Comparison of ENCODE assay signal across 13 mouse cellular contexts in the genomic region with DNA sequence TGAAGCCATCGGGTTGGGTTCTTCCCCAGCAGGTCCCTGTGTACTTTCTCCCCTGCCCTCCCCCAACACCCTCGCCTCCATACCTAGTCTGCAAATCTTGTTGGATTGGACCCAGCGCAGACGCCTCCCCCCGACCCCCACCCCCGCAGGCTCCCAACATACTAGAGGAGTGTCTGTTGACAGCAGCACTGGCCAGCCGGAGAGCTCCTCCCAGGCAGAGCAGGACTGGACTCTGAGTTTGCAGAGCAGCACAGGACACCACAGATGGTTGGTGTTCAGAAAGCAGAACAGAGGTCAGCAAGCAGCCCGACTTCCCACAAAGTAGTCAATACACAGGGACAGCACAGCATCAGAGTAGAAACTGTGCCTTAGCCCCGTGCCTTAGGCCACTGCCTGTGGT. TPM values are rescaled to one million over a fixed set of nuclear protein-coding genes. Genes with fewer than 3 reads are reported as not detected.
DNase-seq lines count a peak whose midpoint lies in the region; ATAC-seq lines count a peak whose summit lies in the region.
"Had no signal": no experiment of that assay in that cellular context is flagged by ENCODE, and none has a peak within 500 bp of the region (broad histone marks: within the 10 kb centered on the region; RNA-seq: fewer than 3 reads in every experiment).

No protein-coding gene starts in this region.

- no peak for ATAC-seq in heart, embryonic 13.5 days (ENCODE audit: extremely low read depth, insufficient number of reproducible peaks, low FRiP score, low TSS enrichment)
- ATAC-seq in intestine, embryonic 15.5 days, result peak; percentile 71
- ATAC-seq in stomach, embryonic 14.5 days (ENCODE audit: insufficient number of reproducible peaks, insufficient read depth, low FRiP score, low read depth), result 0 out of 2 replicates have a peak, but pooled peaks have one; percentile 56

- 0 out of 2 replicates have a peak, but pooled peaks cover 8% of the 10 kb centered on the region for H3K4me1 ChIP-seq in heart, embryonic 13.5 days
- 0 out of 2 replicates have a peak, but pooled peaks cover 3% of the 10 kb centered on the region for H3K4me1 ChIP-seq in intestine, embryonic 15.5 days (replicated peaks)
- peaks cover 10% of the 10 kb centered on the region; the same call in 1 of the 2 replicates for H3K4me1 ChIP-seq in stomach, embryonic 14.5 days (ENCODE audit: control insufficient read depth, insufficient read depth, low read length)

- H3K27me3 ChIP-seq in heart, embryonic 13.5 days (replicated peaks), result peaks cover 95% of the 10 kb centered on the region
- H3K27me3 ChIP-seq in intestine, embryonic 15.5 days (replicated peaks), result peaks cover 8% of the 10 kb centered on the region; the same call in 1 of the 2 replicates
- H3K27me3 ChIP-seq in stomach, embryonic 14.5 days (ENCODE audit: control insufficient read depth, insufficient read depth, low read length), result no peaks in the 10 kb centered on the region

- H3K4me2 ChIP-seq in heart, embryonic 13.5 days, result peak overlapping the region; percentile 16; the same call in 1 of the 2 replicates
- H3K4me2 ChIP-seq in intestine, embryonic 15.5 days (replicated peaks), result no peak overlapping the region
- no peak overlapping the region for H3K4me2 ChIP-seq in stomach, embryonic 14.5 days (replicated peaks; ENCODE audit: low read depth, low read length)
- H3K4me2 ChIP-seq: midbrain, embryonic 12.5 days had no signal

- no peaks in the 10 kb centered on the region for H3K9me3 ChIP-seq in heart, embryonic 13.5 days
- no peaks in the 10 kb centered on the region for H3K9me3 ChIP-seq in intestine, embryonic 15.5 days
- no peaks in the 10 kb centered on the region for H3K9me3 ChIP-seq in stomach, embryonic 14.5 days (ENCODE audit: control insufficient read depth, low read depth, low read length)
- H3K9me3 ChIP-seq: midbrain, embryonic 12.5 days had no signal

- H3K27ac ChIP-seq in heart, embryonic 13.5 days (replicated peaks), result no peak overlapping the region
- H3K27ac ChIP-seq in intestine, embryonic 15.5 days, result no peak overlapping the region
- H3K27ac ChIP-seq in stomach, embryonic 14.5 days (ENCODE audit: low read length), result no peak overlapping the region
- H3K27ac ChIP-seq: midbrain, embryonic 12.5 days had no signal

- DNase-seq in heart, adult 9 months (ENCODE audit: low spot score in 2 of 2), result no peak
- peak; percentile 62 to 78 for DNase-seq in kidney, postnatal 4 days
- DNase-seq in cerebellum, postnatal 4 days (ENCODE audit: low spot score in 2 of 2), result no peak
- DNase-seq in spleen, adult 12 weeks (ENCODE audit: low spot score), result no peak
- no peak for DNase-seq in testis, postnatal 14 days (ENCODE audit: low spot score)
- DNase-seq: B cell, adult 2 months; cerebellum, postnatal 14 days; gastrocnemius, postnatal 14 days; lung, adult 18-20 months had no signal

- 15% methylated on average over 9 of the region's 9 CpGs for WGBS in heart, embryonic 13.5 days
- 13% methylated on average over 9 of the region's 9 CpGs for WGBS in intestine, embryonic 15.5 days
- WGBS in stomach, embryonic 14.5 days, result 8% methylated on average over 9 of the region's 9 CpGs

- H3K4me3 ChIP-seq in heart, embryonic 13.5 days, result no peak overlapping the region
- H3K4me3 ChIP-seq in intestine, embryonic 15.5 days (replicated peaks), result no peak overlapping the region
- no peak overlapping the region for H3K4me3 ChIP-seq in stomach, embryonic 14.5 days (ENCODE audit: low read depth, low read length)
- H3K4me3 ChIP-seq: midbrain, embryonic 12.5 days had no signal

- H3K36me3 ChIP-seq in heart, embryonic 13.5 days, result no peaks in the 10 kb centered on the region
- H3K36me3 ChIP-seq in intestine, embryonic 15.5 days, result no peaks in the 10 kb centered on the region
- no peaks in the 10 kb centered on the region for H3K36me3 ChIP-seq in stomach, embryonic 14.5 days (ENCODE audit: control insufficient read depth, insufficient read depth, low read length)
- H3K36me3 ChIP-seq: midbrain, embryonic 12.5 days had no signal

- no peak overlapping the region for H3K9ac ChIP-seq in heart, embryonic 13.5 days
- H3K9ac ChIP-seq in intestine, embryonic 15.5 days, result no peak overlapping the region
- no peak overlapping the region for H3K9ac ChIP-seq in stomach, embryonic 14.5 days (replicated peaks; ENCODE audit: low read depth, low read length)
- H3K9ac ChIP-seq: midbrain, embryonic 12.5 days had no signal

RNA-seq across cellular contexts. Expression of gene Lhx6, which starts 23.8 kb away (rescaled TPM):
- 1.0 and 1.3 TPM in 2 replicates for polyA plus RNA-seq in heart, embryonic 13.5 days (2015; fragmentation: Nextera tagmentation; extraction: Ambion mirVana)
- polyA plus RNA-seq in intestine, embryonic 15.5 days (2015; fragmentation: Nextera tagmentation; extraction: Ambion mirVana), result 1.6 and 2.0 TPM in 2 replicates
- 0.87 and 1.5 TPM in 2 replicates for polyA plus RNA-seq in stomach, embryonic 14.5 days (2014; fragmentation: Nextera tagmentation; extraction: Ambion mirVana)

RNA-seq across cellular contexts. Expression of gene Morn5, which starts 32.2 kb away (rescaled TPM):
- not detected in 2 replicates for polyA plus RNA-seq in heart, embryonic 13.5 days (2015; fragmentation: Nextera tagmentation; extraction: Ambion mirVana)
- 0.21 TPM in 1 of 2 replicates, not detected in the other for polyA plus RNA-seq in intestine, embryonic 15.5 days (2015; fragmentation: Nextera tagmentation; extraction: Ambion mirVana)
- polyA plus RNA-seq in stomach, embryonic 14.5 days (2014; fragmentation: Nextera tagmentation; extraction: Ambion mirVana), result not detected in 2 replicates

RNA-seq across cellular contexts. Expression of gene Ndufa8, which starts 32.2 kb away (rescaled TPM):
- polyA plus RNA-seq in heart, embryonic 13.5 days (2015; fragmentation: Nextera tagmentation; extraction: Ambion mirVana), result 363 and 394 TPM in 2 replicates
- 288 and 322 TPM in 2 replicates for polyA plus RNA-seq in intestine, embryonic 15.5 days (2015; fragmentation: Nextera tagmentation; extraction: Ambion mirVana)
- polyA plus RNA-seq in stomach, embryonic 14.5 days (2014; fragmentation: Nextera tagmentation; extraction: Ambion mirVana), result 220 and 238 TPM in 2 replicates

RNA-seq across cellular contexts. Expression of gene Mrrf, which starts 54.7 kb away (rescaled TPM):
- polyA plus RNA-seq in heart, embryonic 13.5 days (2015; fragmentation: Nextera tagmentation; extraction: Ambion mirVana), result 29.8 and 36.0 TPM in 2 replicates
- polyA plus RNA-seq in intestine, embryonic 15.5 days (2015; fragmentation: Nextera tagmentation; extraction: Ambion mirVana), result 35.1 and 35.9 TPM in 2 replicates
- polyA plus RNA-seq in stomach, embryonic 14.5 days (2014; fragmentation: Nextera tagmentation; extraction: Ambion mirVana), result 33.8 and 42.6 TPM in 2 replicates

RNA-seq across cellular contexts. Expression of gene Rbm18, which starts 55.1 kb away (rescaled TPM):
- polyA plus RNA-seq in heart, embryonic 13.5 days (2015; fragmentation: Nextera tagmentation; extraction: Ambion mirVana), result 52.0 and 53.9 TPM in 2 replicates
- 49.0 and 54.4 TPM in 2 replicates for polyA plus RNA-seq in intestine, embryonic 15.5 days (2015; fragmentation: Nextera tagmentation; extraction: Ambion mirVana)
- polyA plus RNA-seq in stomach, embryonic 14.5 days (2014; fragmentation: Nextera tagmentation; extraction: Ambion mirVana), result 78.4 and 78.7 TPM in 2 replicates

Comparison
In these comparisons a context has a peak if more than half of its experiments do, and no peak if none do; other contexts are left out.
1. DNase-seq: peak in kidney, postnatal 4 days (2 of 2); none in heart, adult 9 months (0 of 2), cerebellum, postnatal 4 days (0 of 2), spleen, adult 12 weeks (single experiment) and testis, postnatal 14 days (single experiment).